Mouse (Mus musculus) limb, embryonic 15.5 days (tissue): ENCODE measurements around the gene Serpinh1. TPM values are rescaled to one million over a fixed set of nuclear protein-coding genes. Genes with fewer than 3 reads are reported as not detected.

ENCODE experiments used
- ATAC-seq: fragments of 200-750 bp; cut with Nextera tagmentation; 2 replicates; pipeline ENCODE4 v1.8.0; 2017; ENCODE audit warnings: low read depth, moderate TSS enrichment; ENCODE audit not compliant: insufficient number of reproducible peaks, low FRiP score, low TSS enrichment
- H3K27ac ChIP-seq: fragments of 300-500 bp; sonication (generic); 2 replicates; pipeline ENCODE4 v1.5.1; 2015; ENCODE audit warnings: moderate library complexity, mild to moderate bottlenecking, inconsistent platforms
- H3K27me3 ChIP-seq: fragments of 300-500 bp; sonication (generic); 2 replicates; pipeline ENCODE4 v1.6.1; 2015; ENCODE audit warnings: inconsistent platforms
- H3K36me3 ChIP-seq: fragments of 300-500 bp; sonication (generic); 2 replicates; pipeline ENCODE4 v1.6.1; 2015; ENCODE audit warnings: inconsistent platforms
- H3K4me1 ChIP-seq: fragments of 300-500 bp; sonication (generic); 2 replicates; pipeline ENCODE4 v1.6.1; 2015; ENCODE audit warnings: inconsistent platforms
- H3K4me2 ChIP-seq: fragments of 300-500 bp; sonication (generic); 2 replicates; pipeline ENCODE4 v1.6.1; 2015; ENCODE audit warnings: mild to moderate bottlenecking, inconsistent platforms
- H3K4me3 ChIP-seq: fragments of 300-500 bp; sonication (generic); 2 replicates; pipeline ENCODE4 v1.5.1; 2015; ENCODE audit warnings: mild to moderate bottlenecking, inconsistent platforms
- H3K9ac ChIP-seq: fragments of 300-500 bp; sonication (generic); 2 replicates; pipeline ENCODE4 v1.6.1; 2015; ENCODE audit warnings: inconsistent platforms
- H3K9me3 ChIP-seq: fragments of 300-500 bp; sonication (generic); 2 replicates; pipeline ENCODE4 v1.6.1; 2016; ENCODE audit warnings: inconsistent platforms
- WGBS: fragments of 180-500 bp; shearing (Covaris S2); methylation state at CpG from one replicate; pipeline ENCODE4 v1.1.7; 2015; 5-methylcytosine and 5-hydroxymethylcytosine counted together
- polyA plus RNA-seq: library from polyadenylated mRNA; unstranded; fragments of >200 nt; fragmentation: Nextera tagmentation; extraction: Ambion mirVana; gene quantifications from 2 replicates; pipeline ENCODE4 v1.2.1, GENCODE M21; 2015

Serpinh1 gene
- polyA plus RNA-seq, 1 experiment from 2014 or later = 2,485 TPM

DNA sequence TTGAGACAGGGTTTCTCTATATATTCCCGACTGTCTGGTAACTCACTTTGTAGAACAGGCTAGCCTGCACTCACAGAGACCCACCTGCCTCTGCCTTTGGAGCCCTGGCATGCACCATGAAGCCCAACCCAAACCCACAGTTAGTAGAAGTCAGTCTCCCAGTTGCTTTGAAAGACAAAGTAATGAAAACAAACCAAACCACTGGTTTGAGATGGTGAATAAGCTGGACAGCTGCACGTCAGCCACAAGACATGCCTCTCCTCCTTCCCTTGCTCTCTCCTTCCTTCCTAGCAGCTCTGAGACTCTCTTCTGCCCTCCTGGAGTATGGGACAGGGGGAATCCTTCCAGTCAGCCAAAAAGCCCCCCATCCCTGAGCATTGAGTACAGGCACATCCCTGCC, 9.1 kb upstream of the Serpinh1 start:
- no peak overlapping the region for H3K4me3 ChIP-seq
- ATAC-seq = no peak
- H3K9ac ChIP-seq = no peak overlapping the region
- WGBS = 94% methylated on average over 2 of the region's 2 CpGs
- H3K9me3 ChIP-seq = no peaks in the 10 kb centered on the region
- H3K4me2 ChIP-seq = no peak overlapping the region
- no peaks in the 10 kb centered on the region for H3K36me3 ChIP-seq
- no peaks in the 10 kb centered on the region for H3K27me3 ChIP-seq
- H3K27ac ChIP-seq = no peak overlapping the region
- peaks cover 39% of the 10 kb centered on the region for H3K4me1 ChIP-seq

DNA sequence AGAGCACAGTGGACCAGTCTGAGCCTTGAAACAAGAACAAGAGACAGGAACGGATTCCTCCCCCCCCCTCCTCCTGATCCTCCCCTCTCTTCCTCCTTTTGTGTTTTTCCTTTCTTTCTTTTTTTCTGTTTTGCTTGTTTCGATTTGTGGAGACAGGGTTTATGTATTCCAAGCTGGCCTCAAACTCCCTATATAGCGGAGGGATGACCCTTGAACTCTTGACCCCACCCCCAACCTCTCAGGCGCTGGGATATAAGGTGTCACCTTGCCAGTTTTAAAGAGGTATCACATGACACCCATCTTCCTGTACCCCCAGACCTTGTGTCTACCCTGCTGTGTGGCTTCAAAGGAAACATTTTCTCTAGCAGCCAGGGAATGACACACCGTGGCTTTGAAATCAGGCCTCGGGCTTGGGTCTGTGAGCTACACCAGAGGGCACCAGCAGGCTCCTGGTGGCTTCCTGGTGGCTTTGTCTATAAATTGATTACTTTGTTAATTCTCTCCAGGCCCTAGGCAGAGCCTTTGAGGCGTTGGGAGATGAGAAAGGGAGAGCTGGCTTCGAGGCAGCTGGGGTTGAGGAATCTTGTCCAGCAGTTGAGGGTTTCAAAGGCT, 7.9 kb upstream of the Serpinh1 start:
- no peak for ATAC-seq
- H3K4me2 ChIP-seq = peak overlapping the region; percentile 27
- H3K27ac ChIP-seq = peak overlapping the region; percentile 98
- H3K9me3 ChIP-seq = no peaks in the 10 kb centered on the region
- H3K27me3 ChIP-seq = no peaks in the 10 kb centered on the region
- no peaks in the 10 kb centered on the region for H3K36me3 ChIP-seq
- H3K9ac ChIP-seq = peak overlapping the region; percentile 3; the same call in 1 of the 2 replicates
- H3K4me1 ChIP-seq = peaks cover 51% of the 10 kb centered on the region
- H3K4me3 ChIP-seq = 0 out of 2 replicates have a peak overlapping the region, but pooled peaks have one; percentile 5
- 18% methylated on average over 8 of the region's 8 CpGs for WGBS

DNA sequence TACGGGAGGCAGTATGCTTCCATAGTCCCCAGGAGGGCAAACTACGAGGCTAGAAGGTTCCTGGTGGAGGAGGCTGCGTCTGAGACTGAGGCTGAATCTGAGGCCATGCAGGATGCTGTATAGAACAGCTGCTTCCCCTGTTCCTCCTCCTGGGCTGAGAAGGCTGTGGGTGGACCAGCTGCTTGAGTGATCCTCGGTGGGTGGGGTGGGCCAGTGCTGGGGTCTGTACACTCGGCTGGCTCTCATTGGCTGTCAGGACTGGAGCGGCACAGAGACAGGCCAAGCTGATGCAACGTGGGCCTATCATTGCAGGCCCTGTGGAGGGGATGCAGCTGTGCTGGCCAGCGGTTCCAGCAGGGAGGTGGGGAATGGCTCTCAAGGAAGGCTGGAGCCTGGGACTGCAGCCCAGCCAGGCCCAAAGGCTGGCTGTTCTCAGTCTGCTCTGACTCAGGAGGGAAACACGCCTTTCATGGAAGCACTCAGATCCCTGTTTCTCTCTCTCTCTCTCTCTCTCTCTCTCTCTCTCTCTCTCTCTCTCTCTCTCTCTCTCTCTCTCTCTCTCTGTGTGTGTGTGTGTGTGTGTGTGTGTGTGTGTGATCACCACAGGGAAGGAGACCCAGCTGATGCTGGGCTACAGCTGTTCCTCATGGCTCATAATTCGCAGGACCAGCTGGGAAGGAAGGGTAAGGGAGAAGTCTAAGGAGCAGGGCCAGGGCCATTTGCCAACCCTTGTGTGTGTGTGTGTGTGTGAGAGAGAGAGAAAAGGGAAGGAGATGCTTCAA, 7.2 kb upstream of the Serpinh1 start:
- Histone ChIP-seq H3K27ac (peak overlapping the region; percentile 98), H3K4me1 (peaks cover 56% of the 10 kb centered on the region), H3K27me3 (no peaks in the 10 kb centered on the region), H3K4me3 (0 out of 2 replicates have a peak overlapping the region, but pooled peaks have one; percentile 5), H3K9me3 (no peaks in the 10 kb centered on the region), H3K9ac (no peak overlapping the region), H3K36me3 (no peaks in the 10 kb centered on the region), H3K4me2 (peak overlapping the region; percentile 34)
- WGBS = 9% methylated on average over 10 of the region's 10 CpGs
- peak; percentile 98 for ATAC-seq

DNA sequence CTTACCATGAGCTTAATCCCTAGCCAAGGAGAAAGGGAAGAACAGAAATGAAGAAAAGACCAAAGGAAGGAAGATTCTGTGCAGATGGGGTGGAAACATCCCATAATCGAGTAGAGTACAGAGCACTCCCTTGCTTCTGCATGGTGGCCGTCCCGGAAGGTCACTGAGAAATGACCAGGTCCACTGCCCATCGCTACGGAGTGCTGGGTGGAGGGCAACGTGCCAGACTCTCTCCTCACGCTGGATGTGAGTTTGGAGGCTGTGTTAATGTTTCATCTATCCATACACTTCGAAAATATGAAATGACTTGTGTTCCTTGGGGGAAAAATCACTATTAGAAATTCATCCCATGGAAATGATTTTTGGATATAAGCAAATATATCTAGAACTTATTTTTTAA, 5.3 kb upstream of the Serpinh1 start:
- ATAC-seq = no peak
- H3K4me3 ChIP-seq = no peak overlapping the region
- peaks cover 65% of the 10 kb centered on the region for H3K4me1 ChIP-seq
- no peak overlapping the region for H3K4me2 ChIP-seq
- H3K27me3 ChIP-seq = no peaks in the 10 kb centered on the region
- no peaks in the 10 kb centered on the region for H3K36me3 ChIP-seq
- H3K9me3 ChIP-seq = no peaks in the 10 kb centered on the region
- no peak overlapping the region for H3K9ac ChIP-seq
- 88% methylated on average over 8 of the region's 8 CpGs for WGBS
- no peak overlapping the region for H3K27ac ChIP-seq

DNA sequence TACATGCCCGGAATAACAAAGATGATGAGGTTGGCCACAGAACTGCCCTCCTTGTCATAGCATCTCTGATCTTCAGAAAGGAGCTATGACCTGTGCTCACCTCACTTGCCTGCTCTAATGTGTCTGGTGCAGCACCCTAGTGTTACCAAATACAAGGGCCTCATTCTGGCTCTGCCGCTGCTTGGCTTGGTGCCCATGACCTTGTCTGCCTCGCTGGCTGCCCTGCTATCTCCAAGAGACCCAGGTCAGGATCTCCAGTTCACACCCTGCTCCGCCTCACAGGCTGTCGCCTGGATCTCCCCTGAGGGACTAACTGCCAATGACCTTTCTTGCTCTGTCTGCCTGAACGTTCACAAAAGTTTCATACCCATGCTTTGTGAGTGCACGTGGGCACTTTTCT, 4.2 kb upstream of the Serpinh1 start:
- Histone ChIP-seq H3K4me1 (peaks cover 68% of the 10 kb centered on the region), H3K4me2 (no peak overlapping the region), H3K9ac (no peak overlapping the region), H3K4me3 (no peak overlapping the region), H3K27ac (peak overlapping the region; percentile 97), H3K36me3 (no peaks in the 10 kb centered on the region), H3K9me3 (no peaks in the 10 kb centered on the region), H3K27me3 (no peaks in the 10 kb centered on the region)
- WGBS = 57% methylated on average over 7 of the region's 7 CpGs
- ATAC-seq = no peak

DNA sequence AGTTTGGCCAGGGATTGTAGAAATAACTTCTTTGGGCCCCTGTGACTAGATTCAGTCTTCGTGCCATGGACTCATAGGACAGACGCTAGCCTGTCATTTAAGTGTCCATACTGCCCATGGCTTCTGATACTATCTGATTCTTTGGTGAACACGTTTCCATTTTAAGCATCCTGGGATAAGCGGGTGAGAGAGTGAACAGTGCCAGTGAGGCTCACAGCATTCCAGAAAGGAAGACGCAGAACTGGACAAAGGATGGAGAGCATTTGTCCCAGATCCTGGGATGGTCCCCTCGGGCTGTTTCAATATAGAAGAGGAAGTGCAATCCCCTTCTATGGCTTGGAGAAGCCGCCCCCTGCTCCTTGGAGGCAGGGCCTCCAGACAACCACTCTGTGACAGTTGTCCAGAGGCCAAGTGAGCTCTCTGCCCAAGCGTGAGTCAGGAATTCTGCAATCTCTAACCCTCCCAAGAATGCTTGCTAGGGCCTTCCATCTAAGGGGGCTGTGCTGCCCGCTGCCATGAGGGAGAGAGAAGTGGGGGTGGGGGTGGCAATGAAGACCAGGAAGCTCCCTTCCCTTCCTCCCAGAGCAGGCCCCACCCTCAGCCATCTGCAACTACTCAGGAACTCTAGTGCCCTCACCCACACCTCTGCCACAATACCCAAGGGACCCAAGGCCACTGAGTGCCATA, 3.3 kb upstream of the Serpinh1 start:
- no peaks in the 10 kb centered on the region for H3K36me3 ChIP-seq
- H3K4me1 ChIP-seq = peaks cover 68% of the 10 kb centered on the region
- H3K4me3 ChIP-seq = peak overlapping the region; percentile 22; the same call in 1 of the 2 replicates
- no peak overlapping the region; the same call in 1 of the 2 replicates for H3K9ac ChIP-seq
- no peak for ATAC-seq
- no peaks in the 10 kb centered on the region for H3K27me3 ChIP-seq
- H3K9me3 ChIP-seq = no peaks in the 10 kb centered on the region
- H3K4me2 ChIP-seq = peak overlapping the region; percentile 43
- 18% methylated on average over 9 of the region's 9 CpGs for WGBS
- H3K27ac ChIP-seq = peak overlapping the region; percentile 97

DNA sequence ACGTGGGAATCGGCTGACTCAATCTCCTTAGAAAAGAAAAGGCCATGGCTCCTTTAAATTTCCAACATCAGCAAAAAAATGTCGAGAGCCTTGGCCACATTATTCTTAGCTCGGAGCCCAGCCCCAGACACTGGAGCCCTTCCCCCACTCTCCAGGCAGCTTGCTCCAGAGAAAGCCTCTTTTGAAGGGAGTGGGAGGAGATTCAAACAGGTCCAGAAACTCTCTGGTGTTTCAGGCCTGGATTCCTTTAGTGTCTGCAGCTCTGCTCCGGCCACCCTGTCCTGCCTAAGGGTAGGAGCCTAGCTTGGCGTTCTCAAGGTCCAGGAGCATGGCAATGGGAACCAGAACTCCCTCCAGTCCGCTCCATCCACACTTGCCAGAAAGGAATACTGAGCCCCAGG, 2.7 kb upstream of the Serpinh1 start:
- 5% methylated on average over 7 of the region's 7 CpGs for WGBS
- no peaks in the 10 kb centered on the region for H3K27me3 ChIP-seq
- H3K4me2 ChIP-seq = peak overlapping the region; percentile 43
- peaks cover 66% of the 10 kb centered on the region for H3K4me1 ChIP-seq
- no peak for ATAC-seq
- no peak overlapping the region; the same call in 1 of the 2 replicates for H3K9ac ChIP-seq
- H3K36me3 ChIP-seq = no peaks in the 10 kb centered on the region
- peak overlapping the region; percentile 22 for H3K4me3 ChIP-seq
- H3K27ac ChIP-seq = peak overlapping the region; percentile 97
- H3K9me3 ChIP-seq = no peaks in the 10 kb centered on the region

DNA sequence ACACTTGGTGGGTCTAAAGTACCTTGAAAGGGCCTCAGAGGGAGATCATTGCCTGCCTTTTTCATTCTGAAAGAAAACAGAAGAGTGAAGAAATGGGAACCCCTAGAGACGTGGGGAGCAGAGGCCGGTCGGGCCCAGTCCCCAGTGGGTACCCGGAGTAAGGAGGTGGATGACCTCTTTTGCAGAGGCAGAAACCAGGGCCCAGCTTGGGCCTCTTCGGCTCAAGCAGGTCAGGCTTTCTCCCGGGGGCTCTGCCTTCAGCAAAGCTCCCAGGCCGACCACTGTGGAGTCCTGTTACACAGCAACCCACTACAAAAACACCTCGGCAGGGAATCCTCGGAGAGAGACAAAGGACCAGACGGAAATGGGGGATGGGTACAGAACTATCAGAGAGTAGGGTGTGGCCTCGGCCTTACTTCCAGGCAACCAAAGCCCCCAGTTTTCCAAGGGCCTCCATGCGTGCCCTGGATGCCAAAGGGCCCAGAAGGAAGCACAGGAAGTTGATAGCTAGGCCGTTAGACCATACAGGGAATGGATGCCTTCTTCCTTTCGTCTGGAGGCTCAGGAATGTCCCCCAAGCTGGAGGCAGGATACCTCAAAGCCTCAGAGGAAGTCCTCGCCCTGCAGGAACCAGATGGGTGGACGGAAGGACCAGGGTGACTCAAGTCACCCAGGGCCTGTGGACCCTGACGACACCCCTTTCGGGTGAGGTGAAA, 1.1 kb downstream of the Serpinh1 start:
- Histone ChIP-seq H3K4me3 (peak overlapping the region; percentile 71), H3K4me1 (peaks cover 72% of the 10 kb centered on the region), H3K27me3 (no peaks in the 10 kb centered on the region), H3K9me3 (no peaks in the 10 kb centered on the region), H3K4me2 (peak overlapping the region; percentile 81), H3K36me3 (peaks cover 30% of the 10 kb centered on the region), H3K9ac (peak overlapping the region; percentile 85), H3K27ac (peak overlapping the region; percentile 97)
- 2% methylated on average over 18 of the region's 18 CpGs for WGBS
- ATAC-seq = no peak

DNA sequence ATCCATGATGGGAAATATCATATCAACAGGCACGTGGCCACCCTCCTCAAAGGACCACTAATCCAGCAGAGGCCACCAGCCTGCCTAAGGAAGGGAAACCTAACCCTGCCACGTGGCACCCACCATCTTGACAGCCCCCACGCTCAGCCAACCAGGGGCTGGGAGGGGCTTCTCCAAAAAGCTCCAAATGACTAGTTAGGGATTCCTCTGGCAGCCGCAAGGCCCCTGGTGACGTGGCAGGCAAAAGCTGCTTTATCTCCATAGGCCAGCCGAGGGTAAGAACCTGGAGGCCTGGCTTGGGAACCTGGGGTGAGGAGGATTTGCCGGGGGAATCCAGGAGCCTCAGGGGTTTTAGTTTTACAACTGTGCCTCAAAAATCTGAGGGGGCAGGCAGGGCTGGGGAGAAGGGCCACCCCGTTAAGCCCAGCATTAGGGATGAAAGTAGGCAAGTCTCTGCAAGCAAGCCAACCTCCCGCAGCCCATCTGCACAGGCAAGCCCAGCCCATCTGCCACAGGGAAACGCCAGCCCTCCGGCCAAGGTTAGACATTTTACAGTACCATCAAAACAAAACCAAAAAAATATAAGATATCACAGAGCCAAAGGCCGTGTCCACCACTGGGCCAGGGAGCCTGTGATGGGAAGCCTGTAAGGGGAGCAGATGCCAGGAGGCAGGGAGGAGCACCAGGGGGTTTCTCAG, 1.8 kb downstream of the Serpinh1 start:
- WGBS = 3% methylated on average over 12 of the region's 12 CpGs
- Histone ChIP-seq H3K27me3 (no peaks in the 10 kb centered on the region), H3K4me2 (peak overlapping the region; percentile 81), H3K27ac (peak overlapping the region; percentile 97), H3K9ac (peak overlapping the region; percentile 85), H3K4me1 (peaks cover 72% of the 10 kb centered on the region), H3K4me3 (peak overlapping the region; percentile 71), H3K9me3 (no peaks in the 10 kb centered on the region), H3K36me3 (peaks cover 37% of the 10 kb centered on the region)
- ATAC-seq = no peak

DNA sequence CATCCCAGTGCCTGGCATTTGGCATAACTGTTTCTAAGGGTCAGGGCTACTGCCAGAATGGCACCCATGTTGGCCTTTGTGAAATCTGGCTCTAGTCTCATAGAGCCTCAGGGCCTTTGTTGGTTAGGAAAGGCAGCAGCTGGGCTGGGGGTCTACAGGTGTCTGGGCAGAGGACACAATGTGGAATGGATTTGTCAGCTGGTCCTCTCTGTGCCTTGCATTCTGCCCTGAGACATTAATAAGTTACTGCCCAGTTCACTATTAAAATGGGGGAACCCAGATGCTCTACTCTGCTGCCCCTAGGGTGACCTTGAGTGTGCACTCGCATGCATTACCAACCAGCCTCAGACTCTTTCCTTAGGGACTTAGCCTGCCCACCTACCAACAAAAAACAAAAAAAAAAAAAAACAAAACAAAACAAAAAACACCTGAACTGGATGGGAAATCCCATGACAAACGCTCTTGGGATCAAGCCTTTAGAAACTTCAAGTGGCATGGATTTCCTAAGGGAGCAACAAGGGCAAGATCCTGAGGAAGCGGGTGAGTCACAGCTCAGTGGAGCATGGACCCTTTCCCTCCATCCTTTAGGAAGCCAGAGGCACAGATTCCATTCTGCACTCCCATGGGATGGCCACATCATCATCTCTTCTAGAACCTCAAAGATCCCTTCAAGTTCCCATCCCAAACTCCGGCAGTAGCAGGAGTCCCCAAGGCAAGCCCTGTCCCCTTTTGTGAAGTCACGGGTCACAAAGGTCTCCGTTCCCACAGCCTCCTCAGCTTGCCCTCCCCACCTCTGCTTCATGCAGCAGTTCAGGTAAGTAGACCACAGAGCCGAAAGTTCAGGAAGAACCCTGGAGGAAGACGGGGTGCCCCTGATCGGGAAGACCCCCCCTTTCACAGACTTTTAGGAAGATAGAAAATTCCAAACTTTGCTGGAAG, 3.0 kb downstream of the Serpinh1 start:
- Histone ChIP-seq H3K4me3 (peak overlapping the region; percentile 71), H3K27ac (peak overlapping the region; percentile 97), H3K4me2 (peak overlapping the region; percentile 81), H3K4me1 (peaks cover 64% of the 10 kb centered on the region), H3K9ac (peak overlapping the region; percentile 85), H3K27me3 (no peaks in the 10 kb centered on the region), H3K36me3 (peaks cover 49% of the 10 kb centered on the region), H3K9me3 (no peaks in the 10 kb centered on the region)
- WGBS = 53% methylated on average over 9 of the region's 9 CpGs
- no peak for ATAC-seq
